Mouse (Mus musculus): Measurements from ENCODE around the gene Cdk18. TPM values are rescaled to one million over a fixed set of nuclear protein-coding genes. Genes with fewer than 3 reads are reported as not detected.

The Cdk18 gene
- polyA plus RNA-seq, 1 experiment from 2014 or later = 3.9 TPM

DNA sequence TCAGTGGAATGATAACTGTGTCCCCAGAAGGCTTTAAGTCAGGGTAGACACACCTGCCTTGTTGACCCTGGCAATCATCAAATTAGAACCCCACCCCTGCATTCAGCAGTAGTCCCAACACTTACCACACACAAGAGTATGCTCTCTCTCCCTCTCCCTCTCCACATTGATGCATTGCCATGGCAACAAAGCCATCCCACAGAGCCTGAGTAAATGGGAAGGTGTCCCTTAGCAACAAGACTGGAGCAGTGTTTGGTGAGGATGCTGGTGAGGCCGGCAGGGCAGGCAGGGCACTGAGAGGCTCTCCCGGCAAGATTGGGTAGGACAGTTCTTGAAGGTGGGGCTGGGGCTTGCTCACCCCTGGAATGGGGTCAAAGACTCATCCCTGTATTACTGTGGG, 4.7 kb upstream of the Cdk18 start:
- Histone ChIP-seq H3K4me2 (ENCODE audit: low read depth, severe bottlenecking) (no peak overlapping the region), H3K9ac (ENCODE audit: low read length) (no peak overlapping the region), H3K36me3 (ENCODE audit: control insufficient read depth, insufficient read depth, low read length) (no peaks in the 10 kb centered on the region), H3K4me1 (ENCODE audit: control insufficient read depth, insufficient read depth, low read length) (no peaks in the 10 kb centered on the region), H3K9me3 (ENCODE audit: control insufficient read depth, low read length) (no peaks in the 10 kb centered on the region), H3K27ac (replicated peaks; ENCODE audit: low read depth, low read length) (no peak overlapping the region), H3K4me3 (ENCODE audit: low read depth, low read length) (no peak overlapping the region), H3K27me3 (ENCODE audit: control insufficient read depth, insufficient read depth, low read length) (no peaks in the 10 kb centered on the region)
- ATAC-seq (ENCODE audit: insufficient number of reproducible peaks, low FRiP score, low TSS enrichment, low read depth) = no peak
- no peak for DNase-seq (ENCODE audit: low spot score)
- 46% methylated on average over 2 of the region's 2 CpGs for WGBS

DNA sequence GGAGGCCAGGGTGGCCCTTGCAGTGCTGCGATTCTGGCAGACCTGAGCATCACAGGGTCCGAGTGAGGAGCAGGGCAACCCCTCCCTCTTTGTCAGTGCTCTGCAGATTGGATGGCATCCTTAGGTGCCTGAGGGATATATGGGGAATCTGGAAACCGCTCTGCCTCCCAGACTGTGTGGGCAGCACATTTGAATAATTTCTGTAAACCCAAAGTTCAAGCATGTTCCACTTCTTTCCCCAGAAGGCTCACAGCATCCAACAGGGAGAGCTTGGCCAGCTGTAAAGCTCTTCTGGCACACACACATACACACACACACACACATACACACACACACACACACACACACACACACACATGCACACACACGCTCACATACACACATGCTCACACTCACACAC, 4.2 kb upstream of the Cdk18 start:
- H3K4me2 ChIP-seq (ENCODE audit: low read depth, severe bottlenecking) = no peak overlapping the region
- WGBS = 73% methylated on average over 4 of the region's 4 CpGs
- no peak for ATAC-seq (ENCODE audit: insufficient number of reproducible peaks, low FRiP score, low TSS enrichment, low read depth)
- H3K9me3 ChIP-seq (ENCODE audit: control insufficient read depth, low read length) = no peaks in the 10 kb centered on the region
- no peak overlapping the region for H3K9ac ChIP-seq (ENCODE audit: low read length)
- H3K36me3 ChIP-seq (ENCODE audit: control insufficient read depth, insufficient read depth, low read length) = no peaks in the 10 kb centered on the region
- no peak overlapping the region for H3K4me3 ChIP-seq (ENCODE audit: low read depth, low read length)
- H3K27me3 ChIP-seq (ENCODE audit: control insufficient read depth, insufficient read depth, low read length) = 0 out of 2 replicates have a peak, but pooled peaks cover under 1% of the 10 kb centered on the region
- no peak for DNase-seq (ENCODE audit: low spot score)
- H3K27ac ChIP-seq (replicated peaks; ENCODE audit: low read depth, low read length) = no peak overlapping the region
- no peaks in the 10 kb centered on the region for H3K4me1 ChIP-seq (ENCODE audit: control insufficient read depth, insufficient read depth, low read length)

DNA sequence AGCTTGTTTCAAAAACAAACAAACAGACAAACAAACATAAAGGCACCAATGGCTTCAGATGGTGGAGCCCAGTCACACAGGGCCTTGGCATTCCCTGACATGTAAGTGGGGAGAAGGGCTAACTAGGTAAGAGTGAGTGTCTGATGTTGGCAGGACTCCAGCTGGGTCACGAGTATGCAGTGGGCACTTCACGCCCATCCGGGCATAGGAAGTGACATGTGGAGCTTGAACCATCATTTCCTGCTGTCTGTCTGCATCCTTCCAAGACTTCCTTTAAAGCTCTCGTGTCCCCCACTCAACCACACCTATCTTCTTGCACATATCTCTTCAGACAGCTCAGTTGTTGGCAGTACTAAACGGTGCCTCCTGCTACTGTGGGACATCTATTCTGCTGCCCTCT, 3.6 kb upstream of the Cdk18 start:
- 85% methylated on average over 5 of the region's 5 CpGs for WGBS
- DNase-seq (ENCODE audit: low spot score) = no peak
- no peak overlapping the region for H3K9ac ChIP-seq (ENCODE audit: low read length)
- H3K27ac ChIP-seq (replicated peaks; ENCODE audit: low read depth, low read length) = no peak overlapping the region
- H3K4me2 ChIP-seq (ENCODE audit: low read depth, severe bottlenecking) = no peak overlapping the region
- 0 out of 2 replicates have a peak, but pooled peaks cover 5% of the 10 kb centered on the region for H3K27me3 ChIP-seq (ENCODE audit: control insufficient read depth, insufficient read depth, low read length)
- peaks cover 2% of the 10 kb centered on the region; the same call in 1 of the 2 replicates for H3K4me1 ChIP-seq (ENCODE audit: control insufficient read depth, insufficient read depth, low read length)
- H3K4me3 ChIP-seq (ENCODE audit: low read depth, low read length) = no peak overlapping the region
- no peaks in the 10 kb centered on the region for H3K36me3 ChIP-seq (ENCODE audit: control insufficient read depth, insufficient read depth, low read length)
- H3K9me3 ChIP-seq (ENCODE audit: control insufficient read depth, low read length) = no peaks in the 10 kb centered on the region
- no peak for ATAC-seq (ENCODE audit: insufficient number of reproducible peaks, low FRiP score, low TSS enrichment, low read depth)

DNA sequence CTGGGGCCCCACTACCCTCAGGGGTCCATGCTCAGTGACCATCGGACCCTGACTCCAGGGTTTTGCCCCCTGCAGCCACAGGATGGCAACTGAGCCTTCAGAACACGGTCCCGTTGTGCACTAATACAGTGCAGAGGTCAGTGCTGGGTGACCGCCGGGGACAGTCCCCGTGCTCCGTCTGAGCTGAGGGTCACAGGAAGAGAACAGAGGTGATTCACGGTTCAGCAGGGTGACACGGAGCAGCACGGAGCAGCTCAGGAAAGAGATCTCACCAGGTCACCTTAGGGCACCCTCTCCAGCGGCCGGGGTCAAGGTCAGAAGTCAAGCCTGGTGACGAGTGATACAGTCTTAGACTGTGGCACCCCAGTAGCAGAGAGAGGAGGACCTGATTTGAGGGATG, 2.3 kb upstream of the Cdk18 start:
- no peak overlapping the region for H3K9ac ChIP-seq (ENCODE audit: low read length)
- H3K4me3 ChIP-seq (ENCODE audit: low read depth, low read length) = no peak overlapping the region
- no peak for DNase-seq (ENCODE audit: low spot score)
- peaks cover 2% of the 10 kb centered on the region; the same call in 1 of the 2 replicates for H3K4me1 ChIP-seq (ENCODE audit: control insufficient read depth, insufficient read depth, low read length)
- no peaks in the 10 kb centered on the region for H3K36me3 ChIP-seq (ENCODE audit: control insufficient read depth, insufficient read depth, low read length)
- H3K27me3 ChIP-seq (ENCODE audit: control insufficient read depth, insufficient read depth, low read length) = 0 out of 2 replicates have a peak, but pooled peaks cover 5% of the 10 kb centered on the region
- no peak overlapping the region for H3K4me2 ChIP-seq (ENCODE audit: low read depth, severe bottlenecking)
- no peaks in the 10 kb centered on the region for H3K9me3 ChIP-seq (ENCODE audit: control insufficient read depth, low read length)
- WGBS = 52% methylated on average over 13 of the region's 13 CpGs
- no peak for ATAC-seq (ENCODE audit: insufficient number of reproducible peaks, low FRiP score, low TSS enrichment, low read depth)
- no peak overlapping the region for H3K27ac ChIP-seq (replicated peaks; ENCODE audit: low read depth, low read length)

DNA sequence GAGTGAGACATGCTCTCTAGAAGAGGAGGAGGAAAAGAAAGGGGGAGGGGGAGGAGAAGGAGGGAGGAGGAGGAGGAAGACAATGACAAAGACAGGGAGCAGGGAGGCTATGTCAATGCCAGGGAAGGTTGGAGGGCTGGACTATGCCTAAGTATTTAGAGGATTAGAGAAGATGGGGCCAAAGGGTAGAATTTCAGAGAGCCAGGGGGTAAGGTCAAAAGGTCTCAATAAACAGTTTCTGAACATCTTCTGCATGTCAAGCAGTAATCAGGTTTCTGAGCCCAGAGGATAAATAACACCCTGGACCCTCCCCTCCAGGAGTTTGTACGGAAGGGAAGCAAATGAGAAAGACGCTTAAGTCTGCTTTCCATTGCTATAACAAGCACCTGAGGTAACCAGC, 1.7 kb upstream of the Cdk18 start:
- 12% methylated on average over 2 of the region's 2 CpGs for WGBS
- no peaks in the 10 kb centered on the region for H3K36me3 ChIP-seq (ENCODE audit: control insufficient read depth, insufficient read depth, low read length)

DNA sequence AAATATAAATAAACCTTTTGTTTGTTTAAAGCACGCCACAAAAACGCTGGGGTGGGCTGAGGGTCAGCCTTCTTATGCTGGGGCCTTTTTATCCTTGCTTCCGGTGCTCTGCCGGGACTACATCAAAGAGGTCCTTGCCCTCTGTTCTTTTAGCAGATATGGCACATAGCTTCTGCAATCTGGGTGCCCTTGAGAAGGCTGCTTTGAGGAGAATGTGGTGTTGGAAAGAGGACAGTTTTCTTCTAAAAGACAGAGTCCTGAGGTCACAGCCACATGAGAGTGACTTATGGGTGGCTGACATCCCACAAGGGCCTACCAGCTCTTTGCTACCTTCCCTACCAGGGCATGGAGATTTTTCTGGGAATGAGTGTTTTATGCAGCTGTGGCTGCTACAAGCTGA, 1.1 kb upstream of the Cdk18 start:
- no peak overlapping the region for H3K27ac ChIP-seq (replicated peaks; ENCODE audit: low read depth, low read length)
- peaks cover 2% of the 10 kb centered on the region; the same call in 1 of the 2 replicates for H3K4me1 ChIP-seq (ENCODE audit: control insufficient read depth, insufficient read depth, low read length)
- DNase-seq (ENCODE audit: low spot score) (no peak), ATAC-seq (ENCODE audit: insufficient number of reproducible peaks, low FRiP score, low TSS enrichment, low read depth) (no peak)
- WGBS = 33% methylated on average over 4 of the region's 4 CpGs
- H3K27me3 ChIP-seq (ENCODE audit: control insufficient read depth, insufficient read depth, low read length) = 0 out of 2 replicates have a peak, but pooled peaks cover 5% of the 10 kb centered on the region
- H3K9ac ChIP-seq (ENCODE audit: low read length) = no peak overlapping the region
- H3K9me3 ChIP-seq (ENCODE audit: control insufficient read depth, low read length) = no peaks in the 10 kb centered on the region
- H3K36me3 ChIP-seq (ENCODE audit: control insufficient read depth, insufficient read depth, low read length) = no peaks in the 10 kb centered on the region
- no peak overlapping the region for H3K4me3 ChIP-seq (ENCODE audit: low read depth, low read length)
- H3K4me2 ChIP-seq (ENCODE audit: low read depth, severe bottlenecking) = no peak overlapping the region

More for the DNA sequence above, 1.7 kb upstream of the Cdk18 start:
- no peak overlapping the region for H3K9ac ChIP-seq (ENCODE audit: low read length)
- H3K27ac ChIP-seq (replicated peaks; ENCODE audit: low read depth, low read length) = no peak overlapping the region
- DNase-seq (ENCODE audit: low spot score) (no peak), ATAC-seq (ENCODE audit: insufficient number of reproducible peaks, low FRiP score, low TSS enrichment, low read depth) (no peak)
- no peak overlapping the region for H3K4me2 ChIP-seq (ENCODE audit: low read depth, severe bottlenecking)
- H3K4me1 ChIP-seq (ENCODE audit: control insufficient read depth, insufficient read depth, low read length) = peaks cover 2% of the 10 kb centered on the region; the same call in 1 of the 2 replicates
- no peak overlapping the region for H3K4me3 ChIP-seq (ENCODE audit: low read depth, low read length)
- 0 out of 2 replicates have a peak, but pooled peaks cover 5% of the 10 kb centered on the region for H3K27me3 ChIP-seq (ENCODE audit: control insufficient read depth, insufficient read depth, low read length)
- H3K9me3 ChIP-seq (ENCODE audit: control insufficient read depth, low read length) = no peaks in the 10 kb centered on the region

DNA sequence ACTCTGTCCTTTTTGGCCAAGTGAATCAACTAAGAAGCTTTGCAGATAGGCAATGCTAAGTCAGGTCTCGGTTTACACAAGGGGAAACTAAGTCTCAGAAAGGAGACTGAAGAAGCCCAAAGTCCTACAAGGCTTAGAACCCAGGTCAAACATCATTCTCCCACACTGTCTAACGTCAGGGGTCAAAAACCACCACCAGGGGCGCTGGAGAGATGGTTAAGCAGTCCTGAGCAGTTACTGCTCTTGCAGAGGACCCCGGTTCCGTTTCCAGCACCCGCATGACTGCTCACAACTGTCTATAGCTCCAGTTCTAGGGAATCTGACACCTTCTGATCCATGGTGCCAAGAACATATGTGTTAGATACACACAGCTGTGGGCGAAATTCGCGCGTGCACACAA, 687 bp upstream of the Cdk18 start:
- Histone ChIP-seq H3K4me2 (ENCODE audit: low read depth, severe bottlenecking) (peak overlapping the region; percentile 95; the same call in 1 of the 2 replicates), H3K9me3 (ENCODE audit: control insufficient read depth, low read length) (no peaks in the 10 kb centered on the region), H3K27ac (replicated peaks; ENCODE audit: low read depth, low read length) (no peak overlapping the region), H3K4me3 (ENCODE audit: low read depth, low read length) (no peak overlapping the region), H3K4me1 (ENCODE audit: control insufficient read depth, insufficient read depth, low read length) (peaks cover 2% of the 10 kb centered on the region; the same call in 1 of the 2 replicates), H3K27me3 (ENCODE audit: control insufficient read depth, insufficient read depth, low read length) (0 out of 2 replicates have a peak, but pooled peaks cover 5% of the 10 kb centered on the region), H3K9ac (ENCODE audit: low read length) (no peak overlapping the region), H3K36me3 (ENCODE audit: control insufficient read depth, insufficient read depth, low read length) (no peaks in the 10 kb centered on the region)
- ATAC-seq (ENCODE audit: insufficient number of reproducible peaks, low FRiP score, low TSS enrichment, low read depth) (no peak), DNase-seq (ENCODE audit: low spot score) (peak; percentile 75)
- WGBS = 58% methylated on average over 10 of the region's 10 CpGs

DNA sequence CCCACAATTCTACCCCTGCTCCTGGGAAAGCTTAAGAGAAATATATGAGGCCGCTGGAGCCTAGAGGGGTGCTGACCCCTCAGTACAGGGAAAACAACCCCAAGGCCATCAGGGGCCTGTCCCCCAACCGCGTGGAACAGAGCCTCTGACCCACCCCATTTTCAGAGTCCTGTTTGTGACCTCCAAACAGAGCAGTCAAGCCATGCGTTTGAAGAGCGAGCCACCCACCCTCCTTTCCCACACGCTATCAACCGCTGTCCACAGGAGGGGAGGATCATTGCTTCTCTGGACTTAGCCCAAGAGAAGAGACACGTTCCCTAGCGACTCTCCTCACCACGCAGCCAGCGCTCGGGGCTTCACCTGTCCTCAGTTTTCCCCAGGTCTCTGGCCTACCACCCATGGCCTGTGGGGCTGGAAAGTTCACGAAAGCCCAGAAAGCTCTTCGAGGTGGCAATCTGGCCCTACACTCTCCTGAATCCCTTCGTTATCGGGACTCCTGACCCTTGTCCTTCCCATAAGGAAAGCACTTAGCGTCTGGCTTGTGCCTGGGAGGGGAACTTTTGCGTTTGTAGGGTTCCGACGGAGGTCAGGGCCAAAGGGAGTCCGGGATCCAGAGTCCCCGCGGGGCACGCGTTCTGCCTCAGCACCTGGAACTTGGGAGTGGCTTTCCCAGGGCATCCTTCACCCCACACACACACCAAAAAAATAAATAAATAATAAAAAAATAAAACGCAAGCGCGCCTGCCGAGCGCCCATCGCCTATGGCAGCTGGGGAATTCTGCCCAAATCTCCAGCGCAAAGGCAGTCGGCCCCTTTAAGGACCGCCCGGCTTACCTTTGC, 688 bp downstream of the Cdk18 start:
- peaks cover 2% of the 10 kb centered on the region; the same call in 1 of the 2 replicates for H3K4me1 ChIP-seq (ENCODE audit: control insufficient read depth, insufficient read depth, low read length)
- no peak overlapping the region for H3K27ac ChIP-seq (replicated peaks; ENCODE audit: low read depth, low read length)
- peak; percentile 27; the same call in 1 of the 2 replicates for ATAC-seq (ENCODE audit: insufficient number of reproducible peaks, low FRiP score, low TSS enrichment, low read depth)

More for the DNA sequence above, 688 bp downstream of the Cdk18 start:
- 3% methylated on average over 35 of the region's 35 CpGs for WGBS
- Histone ChIP-seq H3K9me3 (ENCODE audit: control insufficient read depth, low read length) (no peaks in the 10 kb centered on the region), H3K36me3 (ENCODE audit: control insufficient read depth, insufficient read depth, low read length) (no peaks in the 10 kb centered on the region), H3K27me3 (ENCODE audit: control insufficient read depth, insufficient read depth, low read length) (0 out of 2 replicates have a peak, but pooled peaks cover 5% of the 10 kb centered on the region), H3K9ac (ENCODE audit: low read length) (peak overlapping the region; percentile 67), H3K4me2 (ENCODE audit: low read depth, severe bottlenecking) (peak overlapping the region; percentile 95), H3K4me3 (ENCODE audit: low read depth, low read length) (peak overlapping the region; percentile 65)
- DNase-seq (ENCODE audit: low spot score) = no peak
